Mouse (Mus musculus): ENCODE measurements at regions not wholly inside any gene's neighbourhood (a gene's known extent, or its start where the extent isn't known, plus 50 kb on each side); places are given as distances from the start of the nearest gene placed in this dataset.
"Not testable (repeated sequence)": the region's sequence is repeated elsewhere in the genome, so short reads cannot be mapped to it uniquely, and the experiment has no call there.

DNA sequence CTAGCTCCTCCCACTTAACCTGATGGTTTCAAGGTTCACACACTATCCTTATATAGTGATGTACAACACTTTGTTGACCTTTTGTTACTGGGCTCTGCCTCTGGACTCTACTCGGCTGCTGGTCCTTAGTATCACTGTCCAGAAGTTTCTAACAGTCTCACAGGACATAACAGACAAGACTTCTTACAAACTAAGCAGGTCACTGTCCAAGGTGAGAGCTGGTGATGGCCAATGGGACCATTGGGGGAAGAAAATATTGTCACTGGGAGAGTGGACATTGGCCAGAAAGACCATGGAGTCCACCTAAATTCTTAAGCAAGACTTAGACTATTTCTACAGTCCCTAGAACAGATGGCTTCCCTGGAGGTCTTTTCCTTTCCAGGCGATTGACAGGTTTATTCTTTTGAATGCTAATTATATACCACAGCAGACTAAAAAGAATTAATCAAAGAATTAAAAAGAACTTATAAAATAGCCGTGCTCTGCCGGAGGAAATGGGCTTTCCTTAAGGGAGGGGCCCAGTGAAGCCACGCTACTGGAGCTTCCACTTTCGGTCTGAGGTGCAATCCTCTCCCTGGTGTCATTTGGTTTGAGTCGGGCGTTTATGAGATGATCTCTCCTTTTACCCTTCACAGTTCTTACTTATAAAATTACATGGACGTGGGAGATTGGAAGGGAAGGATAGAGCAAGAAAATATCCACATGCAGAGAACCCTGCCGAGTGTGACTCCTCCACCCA lies 94.9 kb upstream of the Ccdc122 start:
- ATAC-seq = no peak
- WGBS = 64% methylated on average over 10 of the region's 10 CpGs
- no peaks in the 10 kb centered on the region for H3K27me3 ChIP-seq (ENCODE audit: control insufficient read depth, insufficient read depth, low read depth, low read length)
- no peak overlapping the region for H3K4me2 ChIP-seq (ENCODE audit: low read length)
- H3K4me3 ChIP-seq (ENCODE audit: low read depth, low read length) = no peak overlapping the region
- no peaks in the 10 kb centered on the region for H3K36me3 ChIP-seq (ENCODE audit: control insufficient read depth, insufficient read depth, low read length)
- no peak overlapping the region for H3K9ac ChIP-seq (ENCODE audit: low read depth, low read length)
- H3K4me1 ChIP-seq (ENCODE audit: control insufficient read depth, insufficient read depth, low read length) = no peaks in the 10 kb centered on the region
- no peak overlapping the region for H3K27ac ChIP-seq (ENCODE audit: low read length)
- no peaks in the 10 kb centered on the region for H3K9me3 ChIP-seq (replicated peaks; ENCODE audit: control insufficient read depth, low read length, poor library complexity, severe bottlenecking)

DNA sequence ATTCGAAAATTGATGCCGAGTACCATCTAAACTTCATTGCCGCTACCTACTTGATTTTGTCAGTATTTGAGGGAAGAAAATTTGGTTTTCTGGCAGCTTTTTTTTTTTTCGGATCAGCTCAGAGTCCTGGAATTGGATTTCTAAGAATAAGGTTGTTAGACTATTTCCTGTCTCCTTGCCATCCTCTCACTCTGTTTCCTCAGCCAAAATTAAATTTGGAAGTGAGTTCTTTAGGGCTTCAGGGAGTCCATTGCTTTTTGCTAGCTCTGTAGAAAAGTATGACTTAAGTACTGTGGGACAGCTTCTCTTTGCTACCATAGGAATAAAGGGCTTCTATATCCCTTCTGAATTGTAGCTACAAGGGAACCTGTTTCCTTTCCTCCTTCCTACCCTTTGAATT lies 96.1 kb upstream of the Ccdc122 start:
- Histone ChIP-seq H3K27ac (ENCODE audit: low read length) (no peak overlapping the region), H3K4me1 (ENCODE audit: control insufficient read depth, insufficient read depth, low read length) (no peaks in the 10 kb centered on the region), H3K4me3 (ENCODE audit: low read depth, low read length) (no peak overlapping the region), H3K27me3 (ENCODE audit: control insufficient read depth, insufficient read depth, low read depth, low read length) (no peaks in the 10 kb centered on the region), H3K4me2 (ENCODE audit: low read length) (no peak overlapping the region), H3K9ac (ENCODE audit: low read depth, low read length) (no peak overlapping the region), H3K36me3 (ENCODE audit: control insufficient read depth, insufficient read depth, low read length) (no peaks in the 10 kb centered on the region), H3K9me3 (replicated peaks; ENCODE audit: control insufficient read depth, low read length, poor library complexity, severe bottlenecking) (no peaks in the 10 kb centered on the region)
- 97% methylated on average over 4 of the region's 4 CpGs for WGBS
- no peak for ATAC-seq

GRCm38 (mm10) chr14:76936671-76937070 lies 99.9 kb upstream of the Ccdc122 start:
- Histone ChIP-seq H3K36me3 (ENCODE audit: control insufficient read depth, insufficient read depth, low read length) (no peaks in the 10 kb centered on the region), H3K4me2 (ENCODE audit: low read length) (no peak overlapping the region), H3K27me3 (ENCODE audit: control insufficient read depth, insufficient read depth, low read depth, low read length) (no peaks in the 10 kb centered on the region), H3K9ac (ENCODE audit: low read depth, low read length) (no peak overlapping the region), H3K4me3 (ENCODE audit: low read depth, low read length) (no peak overlapping the region), H3K9me3 (replicated peaks; ENCODE audit: control insufficient read depth, low read length, poor library complexity, severe bottlenecking) (no peaks in the 10 kb centered on the region), H3K27ac (ENCODE audit: low read length) (no peak overlapping the region), H3K4me1 (ENCODE audit: control insufficient read depth, insufficient read depth, low read length) (no peaks in the 10 kb centered on the region)
- 93% methylated on average over 1 of the region's 1 CpGs for WGBS
- ATAC-seq = no peak

DNA sequence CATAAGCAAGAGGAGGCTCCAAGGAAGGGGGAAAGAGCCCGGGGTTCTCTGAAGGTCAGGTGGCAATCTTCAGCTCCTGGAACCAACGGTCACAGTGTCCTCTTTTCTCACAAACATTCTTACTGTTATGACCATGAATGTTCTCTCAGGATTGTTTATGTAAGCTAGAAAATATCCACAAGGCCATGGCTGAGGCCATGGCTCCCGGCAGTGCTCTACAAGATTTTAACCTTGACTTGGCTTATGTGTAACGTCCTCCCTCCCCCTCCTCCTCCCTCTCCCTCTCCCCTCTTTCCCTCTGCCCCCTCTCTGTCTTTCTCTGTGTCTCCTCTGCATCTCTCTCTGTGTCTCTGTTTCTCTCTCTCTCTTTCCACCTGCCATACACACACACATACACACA lies 100.5 kb upstream of the Ccdc122 start:
- ATAC-seq; H3K27ac ChIP-seq (ENCODE audit: low read length); H3K4me2 ChIP-seq (ENCODE audit: low read length); H3K4me3 ChIP-seq (ENCODE audit: low read depth, low read length); H3K36me3 ChIP-seq (ENCODE audit: control insufficient read depth, insufficient read depth, low read length); H3K9me3 ChIP-seq (replicated peaks; ENCODE audit: control insufficient read depth, low read length, poor library complexity, severe bottlenecking); H3K4me1 ChIP-seq (ENCODE audit: control insufficient read depth, insufficient read depth, low read length); H3K27me3 ChIP-seq (ENCODE audit: control insufficient read depth, insufficient read depth, low read depth, low read length); H3K9ac ChIP-seq (ENCODE audit: low read depth, low read length): not testable (repeated sequence)
- WGBS = 78% methylated on average over 4 of the region's 4 CpGs

DNA sequence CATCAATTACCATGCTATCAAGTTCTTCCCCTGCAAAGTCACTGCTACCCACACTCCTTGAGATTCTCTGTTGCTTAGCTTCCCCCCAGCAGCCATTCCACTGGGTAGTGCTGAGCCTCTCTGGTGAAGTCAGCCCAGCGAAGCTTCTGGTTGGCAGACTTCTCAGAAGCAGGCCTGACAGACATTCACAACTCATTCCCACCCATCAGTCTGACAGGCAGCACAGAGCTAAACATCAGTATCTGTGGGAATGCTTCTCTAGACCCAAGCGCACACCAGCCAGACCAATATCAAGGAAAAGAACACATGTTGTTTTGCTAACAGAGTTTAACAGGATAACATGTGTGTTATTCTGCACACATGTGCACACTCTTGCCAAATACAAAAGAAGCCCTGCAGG lies 101.1 kb upstream of the Ccdc122 start:
- H3K9me3 ChIP-seq (replicated peaks; ENCODE audit: control insufficient read depth, low read length, poor library complexity, severe bottlenecking) = no peaks in the 10 kb centered on the region
- WGBS = 81% methylated on average over 2 of the region's 2 CpGs
- H3K36me3 ChIP-seq (ENCODE audit: control insufficient read depth, insufficient read depth, low read length) = no peaks in the 10 kb centered on the region

GRCm38 (mm10) chr14:76932890-76933289 lies 103.7 kb upstream of the Ccdc122 start:
- no peak overlapping the region for H3K4me3 ChIP-seq (ENCODE audit: low read depth, low read length)
- no peaks in the 10 kb centered on the region for H3K4me1 ChIP-seq (ENCODE audit: control insufficient read depth, insufficient read depth, low read length)
- no peak for ATAC-seq
- H3K36me3 ChIP-seq (ENCODE audit: control insufficient read depth, insufficient read depth, low read length) = no peaks in the 10 kb centered on the region
- no peak overlapping the region for H3K9ac ChIP-seq (ENCODE audit: low read depth, low read length)
- 72% methylated on average over 6 of the region's 6 CpGs for WGBS
- no peak overlapping the region for H3K27ac ChIP-seq (ENCODE audit: low read length)
- no peaks in the 10 kb centered on the region for H3K9me3 ChIP-seq (replicated peaks; ENCODE audit: control insufficient read depth, low read length, poor library complexity, severe bottlenecking)
- no peak overlapping the region for H3K4me2 ChIP-seq (ENCODE audit: low read length)
- no peaks in the 10 kb centered on the region for H3K27me3 ChIP-seq (ENCODE audit: control insufficient read depth, insufficient read depth, low read depth, low read length)

More for the DNA sequence above, 101.1 kb upstream of the Ccdc122 start:
- H3K9ac ChIP-seq (ENCODE audit: low read depth, low read length) = no peak overlapping the region
- no peak overlapping the region for H3K4me2 ChIP-seq (ENCODE audit: low read length)
- no peaks in the 10 kb centered on the region for H3K27me3 ChIP-seq (ENCODE audit: control insufficient read depth, insufficient read depth, low read depth, low read length)
- no peak for ATAC-seq
- H3K4me3 ChIP-seq (ENCODE audit: low read depth, low read length) = no peak overlapping the region
- H3K27ac ChIP-seq (ENCODE audit: low read length) = no peak overlapping the region
- no peaks in the 10 kb centered on the region for H3K4me1 ChIP-seq (ENCODE audit: control insufficient read depth, insufficient read depth, low read length)

DNA sequence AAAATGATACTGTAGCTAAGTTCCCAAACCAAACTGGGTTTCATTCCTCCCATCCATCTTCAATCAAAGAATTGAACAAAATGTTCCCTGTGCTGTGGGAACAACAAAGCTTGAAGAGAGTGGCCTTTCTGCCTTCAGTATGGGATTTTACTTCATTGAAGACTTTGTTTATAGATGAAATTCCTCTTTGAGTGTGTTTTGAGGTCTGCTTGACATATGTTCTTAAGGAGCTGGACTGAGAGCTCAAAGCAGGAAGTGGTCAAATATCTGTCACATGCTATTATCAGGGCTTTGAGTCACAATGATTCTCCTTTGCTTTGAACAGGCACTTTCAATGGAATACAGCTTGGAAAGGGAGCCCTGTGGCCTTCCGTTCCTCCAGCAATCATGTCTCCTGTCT lies 105.2 kb upstream of the Ccdc122 start:
- ATAC-seq = no peak
- Histone ChIP-seq H3K4me2 (ENCODE audit: low read length) (no peak overlapping the region), H3K9ac (ENCODE audit: low read depth, low read length) (no peak overlapping the region), H3K36me3 (ENCODE audit: control insufficient read depth, insufficient read depth, low read length) (no peaks in the 10 kb centered on the region), H3K27ac (ENCODE audit: low read length) (no peak overlapping the region), H3K27me3 (ENCODE audit: control insufficient read depth, insufficient read depth, low read depth, low read length) (no peaks in the 10 kb centered on the region), H3K4me1 (ENCODE audit: control insufficient read depth, insufficient read depth, low read length) (no peaks in the 10 kb centered on the region), H3K9me3 (replicated peaks; ENCODE audit: control insufficient read depth, low read length, poor library complexity, severe bottlenecking) (no peaks in the 10 kb centered on the region), H3K4me3 (ENCODE audit: low read depth, low read length) (no peak overlapping the region)
- WGBS = 87% methylated on average over 1 of the region's 1 CpGs

GRCm38 (mm10) chr14:76929562-76929961 lies 107.0 kb upstream of the Ccdc122 start:
- no peak overlapping the region for H3K9ac ChIP-seq (ENCODE audit: low read depth, low read length)
- no peak overlapping the region for H3K27ac ChIP-seq (ENCODE audit: low read length)
- no peaks in the 10 kb centered on the region for H3K9me3 ChIP-seq (replicated peaks; ENCODE audit: control insufficient read depth, low read length, poor library complexity, severe bottlenecking)
- no peaks in the 10 kb centered on the region for H3K4me1 ChIP-seq (ENCODE audit: control insufficient read depth, insufficient read depth, low read length)
- H3K36me3 ChIP-seq (ENCODE audit: control insufficient read depth, insufficient read depth, low read length) = no peaks in the 10 kb centered on the region
- H3K27me3 ChIP-seq (ENCODE audit: control insufficient read depth, insufficient read depth, low read depth, low read length) = no peaks in the 10 kb centered on the region
- no peak for ATAC-seq
- WGBS = 78% methylated on average over 3 of the region's 3 CpGs
- H3K4me3 ChIP-seq (ENCODE audit: low read depth, low read length) = no peak overlapping the region
- no peak overlapping the region for H3K4me2 ChIP-seq (ENCODE audit: low read length)

- no peaks in the 10 kb centered on the region for H3K27me3 ChIP-seq (ENCODE audit: control insufficient read depth, insufficient read depth, low read depth, low read length)
- H3K4me2 ChIP-seq (ENCODE audit: low read length) = no peak overlapping the region
- H3K9ac ChIP-seq (ENCODE audit: low read depth, low read length) = no peak overlapping the region
- H3K27ac ChIP-seq (ENCODE audit: low read length) = no peak overlapping the region
- no peak overlapping the region for H3K4me3 ChIP-seq (ENCODE audit: low read depth, low read length)
- H3K36me3 ChIP-seq (ENCODE audit: control insufficient read depth, insufficient read depth, low read length) = no peaks in the 10 kb centered on the region
- ATAC-seq = no peak
- WGBS = 93% methylated on average over 3 of the region's 3 CpGs
- no peaks in the 10 kb centered on the region for H3K4me1 ChIP-seq (ENCODE audit: control insufficient read depth, insufficient read depth, low read length)
- H3K9me3 ChIP-seq (replicated peaks; ENCODE audit: control insufficient read depth, low read length, poor library complexity, severe bottlenecking) = no peaks in the 10 kb centered on the region
These were observed 107.9 kb upstream of the Ccdc122 start for GRCm38 (mm10) chr14:76928706-76929105.
